Mouse (Mus musculus): ENCODE results near the gene Dscam. TPM values are rescaled to one million over a fixed set of nuclear protein-coding genes. Genes with fewer than 3 reads are reported as not detected.

The Dscam gene
- polyA plus RNA-seq, 1 experiment from 2014 or later = 3.3 TPM

- ATAC-seq (ENCODE audit: low FRiP score) = no peak
- H3K4me3 ChIP-seq = no peak overlapping the region
- no peak overlapping the region for H3K4me2 ChIP-seq (replicated peaks)
- 77% methylated on average over 7 of the region's 7 CpGs for WGBS
- no peak overlapping the region for H3K27ac ChIP-seq
- H3K9ac ChIP-seq = no peak overlapping the region
- H3K27me3 ChIP-seq = no peaks in the 10 kb centered on the region
- H3K9me3 ChIP-seq (replicated peaks) = no peaks in the 10 kb centered on the region
- no peaks in the 10 kb centered on the region for H3K4me1 ChIP-seq
- H3K36me3 ChIP-seq = no peaks in the 10 kb centered on the region
These were observed 257.7 kb downstream of the Dscam start for GRCm38 (mm10) chr16:96912836-96913235.

GRCm38 (mm10) chr16:96912103-96912502, 258.4 kb downstream of the Dscam start:
- H3K27ac ChIP-seq = no peak overlapping the region
- H3K9ac ChIP-seq = no peak overlapping the region
- H3K9me3 ChIP-seq (replicated peaks) = no peaks in the 10 kb centered on the region
- H3K4me3 ChIP-seq = no peak overlapping the region
- H3K4me2 ChIP-seq (replicated peaks) = no peak overlapping the region
- no peaks in the 10 kb centered on the region for H3K27me3 ChIP-seq
- H3K4me1 ChIP-seq = no peaks in the 10 kb centered on the region
- ATAC-seq (ENCODE audit: low FRiP score) = no peak
- WGBS = 99% methylated on average over 2 of the region's 2 CpGs
- H3K36me3 ChIP-seq = no peaks in the 10 kb centered on the region

- no peaks in the 10 kb centered on the region for H3K36me3 ChIP-seq
- WGBS = 70% methylated on average over 4 of the region's 4 CpGs
- H3K4me3 ChIP-seq = no peak overlapping the region
- no peaks in the 10 kb centered on the region for H3K4me1 ChIP-seq
- no peak for ATAC-seq (ENCODE audit: low FRiP score)
- H3K27me3 ChIP-seq = no peaks in the 10 kb centered on the region
- no peak overlapping the region for H3K27ac ChIP-seq
- no peak overlapping the region for H3K4me2 ChIP-seq (replicated peaks)
- no peaks in the 10 kb centered on the region for H3K9me3 ChIP-seq (replicated peaks)
- no peak overlapping the region for H3K9ac ChIP-seq
These were observed 260.0 kb downstream of the Dscam start for GRCm38 (mm10) chr16:96910405-96911164.

GRCm38 (mm10) chr16:96907818-96908217, 262.7 kb downstream of the Dscam start:
- peaks cover 9% of the 10 kb centered on the region; the same call in 1 of the 2 replicates for H3K4me1 ChIP-seq
- no peaks in the 10 kb centered on the region for H3K36me3 ChIP-seq
- H3K9ac ChIP-seq = no peak overlapping the region
- no peaks in the 10 kb centered on the region for H3K27me3 ChIP-seq
- no peak overlapping the region for H3K4me3 ChIP-seq
- 94% methylated on average over 1 of the region's 1 CpGs for WGBS
- H3K9me3 ChIP-seq (replicated peaks) = no peaks in the 10 kb centered on the region
- ATAC-seq (ENCODE audit: low FRiP score) = no peak
- H3K4me2 ChIP-seq (replicated peaks) = no peak overlapping the region
- no peak overlapping the region for H3K27ac ChIP-seq

GRCm38 (mm10) chr16:96907081-96907480, 263.5 kb downstream of the Dscam start:
- H3K27ac ChIP-seq = no peak overlapping the region
- H3K27me3 ChIP-seq = no peaks in the 10 kb centered on the region
- peaks cover 9% of the 10 kb centered on the region; the same call in 1 of the 2 replicates for H3K4me1 ChIP-seq
- H3K9me3 ChIP-seq (replicated peaks) = no peaks in the 10 kb centered on the region
- no peak for ATAC-seq (ENCODE audit: low FRiP score)
- H3K36me3 ChIP-seq = no peaks in the 10 kb centered on the region
- WGBS = 82% methylated on average over 1 of the region's 1 CpGs
- no peak overlapping the region for H3K4me3 ChIP-seq
- no peak overlapping the region for H3K4me2 ChIP-seq (replicated peaks)
- H3K9ac ChIP-seq = no peak overlapping the region

- no peak for ATAC-seq (ENCODE audit: low FRiP score)
- 80% methylated on average over 2 of the region's 2 CpGs for WGBS
- Histone ChIP-seq H3K4me1 (peaks cover 9% of the 10 kb centered on the region; the same call in 1 of the 2 replicates), H3K4me3 (no peak overlapping the region), H3K36me3 (no peaks in the 10 kb centered on the region), H3K27me3 (no peaks in the 10 kb centered on the region), H3K9ac (no peak overlapping the region), H3K4me2 (replicated peaks) (no peak overlapping the region), H3K27ac (no peak overlapping the region), H3K9me3 (replicated peaks) (no peaks in the 10 kb centered on the region)
These were observed 263.9 kb downstream of the Dscam start for GRCm38 (mm10) chr16:96906630-96907029.

DNA sequence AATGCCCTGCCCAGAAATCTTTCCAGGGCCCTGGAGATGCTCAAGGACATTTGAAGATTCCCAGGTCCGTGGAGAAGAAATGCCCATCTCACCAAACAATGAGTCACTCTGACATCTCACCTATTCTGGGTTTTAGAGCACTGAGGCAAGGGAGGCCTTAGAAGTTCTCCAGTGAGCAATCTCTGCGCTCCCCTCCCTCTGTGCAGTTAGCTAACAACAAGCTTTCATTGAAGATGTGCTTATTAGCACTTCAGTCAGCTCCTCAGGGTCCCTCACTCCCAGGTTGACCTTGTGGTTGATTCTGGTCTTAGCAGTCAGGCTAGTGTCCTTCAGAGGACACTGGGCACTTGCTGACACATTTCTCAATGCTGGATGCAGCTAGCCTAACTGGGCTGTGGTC, 265.8 kb downstream of the Dscam start:
- Histone ChIP-seq H3K27me3 (no peaks in the 10 kb centered on the region), H3K9ac (no peak overlapping the region), H3K4me3 (no peak overlapping the region), H3K4me2 (replicated peaks) (no peak overlapping the region), H3K4me1 (peaks cover 9% of the 10 kb centered on the region; the same call in 1 of the 2 replicates), H3K9me3 (replicated peaks) (no peaks in the 10 kb centered on the region), H3K36me3 (no peaks in the 10 kb centered on the region), H3K27ac (0 out of 2 replicates have a peak overlapping the region, but pooled peaks have one; percentile 30)
- ATAC-seq (ENCODE audit: low FRiP score) = peak; percentile 22; the same call in 1 of the 2 replicates
- whole genome bisulfite sequencing = 71% methylated on average over 2 of the region's 2 CpGs

- 21% methylated on average over 2 of the region's 2 CpGs for WGBS
- no peak for ATAC-seq (ENCODE audit: low FRiP score)
- Histone ChIP-seq H3K4me3 (no peak overlapping the region), H3K36me3 (no peaks in the 10 kb centered on the region), H3K4me2 (replicated peaks) (no peak overlapping the region), H3K4me1 (peaks cover 9% of the 10 kb centered on the region; the same call in 1 of the 2 replicates), H3K27ac (no peak overlapping the region), H3K9me3 (replicated peaks) (no peaks in the 10 kb centered on the region), H3K27me3 (no peaks in the 10 kb centered on the region), H3K9ac (no peak overlapping the region)
These were observed 266.2 kb downstream of the Dscam start for GRCm38 (mm10) chr16:96904359-96904758.

GRCm38 (mm10) chr16:96902596-96902995, 268.0 kb downstream of the Dscam start:
- Histone ChIP-seq H3K36me3 (no peaks in the 10 kb centered on the region), H3K27ac (no peak overlapping the region), H3K4me3 (no peak overlapping the region), H3K27me3 (no peaks in the 10 kb centered on the region), H3K4me1 (peaks cover 11% of the 10 kb centered on the region; the same call in 1 of the 2 replicates), H3K9ac (no peak overlapping the region), H3K9me3 (replicated peaks) (no peaks in the 10 kb centered on the region), H3K4me2 (replicated peaks) (no peak overlapping the region)
- ATAC-seq (ENCODE audit: low FRiP score) = no peak

DNA sequence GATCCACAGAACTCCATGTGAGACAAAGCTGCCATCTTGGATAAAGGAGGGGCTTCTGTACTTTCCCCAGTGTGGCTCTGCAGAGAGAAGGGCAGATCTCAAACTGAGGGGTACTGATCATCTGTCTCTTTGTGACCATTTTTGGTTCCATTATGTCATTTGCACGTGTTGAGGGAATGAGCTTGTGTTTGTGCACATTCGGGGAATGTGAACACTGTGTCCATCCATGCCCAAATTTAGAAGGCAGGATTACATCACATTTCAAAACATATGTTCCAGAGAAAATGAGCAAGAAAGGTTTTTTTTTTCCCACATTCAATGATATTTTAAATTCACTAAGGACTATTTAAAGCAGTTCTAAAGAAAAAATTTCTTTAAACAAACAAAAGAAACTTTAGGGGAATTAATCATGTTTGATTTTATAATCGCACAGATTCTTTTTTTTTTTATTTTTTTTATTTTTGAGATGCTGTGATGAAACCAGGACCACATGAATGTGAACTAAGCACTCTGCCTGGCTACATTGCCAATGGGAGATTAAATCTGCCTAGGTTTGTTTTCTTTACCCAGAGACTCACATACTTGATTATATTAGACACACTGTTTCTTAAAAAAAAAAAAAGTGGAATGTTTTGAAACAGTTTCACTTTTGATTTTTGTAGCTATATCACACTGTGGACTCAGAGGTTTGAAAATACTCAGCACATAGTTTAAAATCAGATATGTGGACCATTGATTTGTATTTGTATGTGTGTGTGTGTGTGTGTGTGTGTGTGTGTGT, 269.1 kb downstream of the Dscam start:
- H3K9me3 ChIP-seq (replicated peaks) = no peaks in the 10 kb centered on the region
- no peak overlapping the region for H3K4me3 ChIP-seq
- no peaks in the 10 kb centered on the region for H3K36me3 ChIP-seq
- no peaks in the 10 kb centered on the region for H3K27me3 ChIP-seq
- no peak for ATAC-seq (ENCODE audit: low FRiP score)
- no peak overlapping the region for H3K27ac ChIP-seq
- 78% methylated on average over 3 of the region's 3 CpGs for WGBS
- no peak overlapping the region for H3K9ac ChIP-seq
- peaks cover 11% of the 10 kb centered on the region; the same call in 1 of the 2 replicates for H3K4me1 ChIP-seq
- H3K4me2 ChIP-seq (replicated peaks) = no peak overlapping the region

DNA sequence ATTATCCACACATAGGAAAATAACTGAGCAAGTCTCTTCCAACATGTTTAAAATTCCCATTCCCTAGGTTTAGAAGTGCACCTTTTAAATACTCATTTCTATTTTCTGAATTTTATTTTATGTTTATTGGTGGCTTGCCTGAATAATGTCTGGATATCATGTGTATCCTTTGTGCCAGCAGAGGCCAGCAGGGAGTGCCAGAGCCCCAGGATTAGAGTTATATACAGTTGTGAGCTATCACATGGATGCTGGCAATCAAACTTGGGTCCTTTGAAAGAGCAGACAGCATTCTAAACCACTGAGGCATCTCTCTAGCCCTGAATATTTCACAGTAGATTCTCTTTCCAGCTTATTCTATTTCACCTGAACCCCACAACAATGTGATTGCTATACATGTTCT, 271.2 kb downstream of the Dscam start:
- Histone ChIP-seq H3K4me3 (no peak overlapping the region), H3K36me3 (no peaks in the 10 kb centered on the region), H3K9ac (no peak overlapping the region), H3K27me3 (no peaks in the 10 kb centered on the region), H3K4me2 (replicated peaks) (no peak overlapping the region), H3K9me3 (replicated peaks) (no peaks in the 10 kb centered on the region), H3K27ac (no peak overlapping the region), H3K4me1 (peaks cover 4% of the 10 kb centered on the region; the same call in 1 of the 2 replicates)
- no peak for ATAC-seq (ENCODE audit: low FRiP score)

GRCm38 (mm10) chr16:96896510-96897133, 273.9 kb downstream of the Dscam start:
- Histone ChIP-seq H3K4me1 (0 out of 2 replicates have a peak, but pooled peaks cover 2% of the 10 kb centered on the region), H3K36me3 (no peaks in the 10 kb centered on the region), H3K4me2 (replicated peaks) (no peak overlapping the region), H3K27me3 (no peaks in the 10 kb centered on the region), H3K9ac (no peak overlapping the region), H3K9me3 (replicated peaks) (no peaks in the 10 kb centered on the region), H3K4me3 (no peak overlapping the region), H3K27ac (no peak overlapping the region)
- no peak for ATAC-seq (ENCODE audit: low FRiP score)
- 60% methylated on average over 10 of the region's 10 CpGs for WGBS

All from hindbrain, embryonic 12.5 days (tissue).